Mouse (Mus musculus): ENCODE results near the gene Gga2. TPM values are rescaled to one million over a fixed set of nuclear protein-coding genes. Genes with fewer than 3 reads are reported as not detected.
A peak's percentile ranks its signal among the peaks of the same experiment; 100 is the strongest.

Gene Gga2
- polyA plus RNA-seq, 1 experiment from 2014 or later: 33.2 TPM

DNA sequence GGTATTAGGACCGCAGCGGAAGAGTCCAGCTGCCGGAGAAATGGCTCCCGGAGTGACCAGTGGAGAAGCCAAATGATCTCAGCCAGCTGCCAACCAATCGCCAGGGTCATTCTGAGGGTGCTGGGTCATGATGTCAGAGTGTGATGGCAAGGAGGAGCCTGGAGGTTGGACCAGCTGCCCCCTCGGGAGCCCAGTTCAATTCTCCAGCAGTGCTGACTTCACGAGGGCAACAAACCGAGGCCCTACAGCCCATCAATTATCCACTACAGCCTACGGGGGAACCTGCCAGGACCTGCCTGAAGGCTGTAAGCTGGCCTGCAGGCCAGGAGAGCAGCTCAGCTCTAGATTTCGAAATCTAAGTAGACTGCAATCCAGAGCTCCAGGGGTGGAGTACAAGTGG lies 5.3 kb downstream of the Gga2 start:
- ATAC-seq (ENCODE audit: low FRiP score) (no peak), DNase-seq (ENCODE audit: low spot score) (no peak)
- WGBS: 54% methylated on average over 10 of the region's 10 CpGs
- Histone ChIP-seq H3K36me3 (replicated peaks; ENCODE audit: control insufficient read depth, insufficient read depth) (peaks cover 21% of the 10 kb centered on the region), H3K4me2 (replicated peaks) (peak overlapping the region; percentile 16), H3K4me3 (replicated peaks; ENCODE audit: low read length) (no peak overlapping the region), H3K27ac (no peak overlapping the region), H3K9ac (peak overlapping the region; percentile 4; the same call in 1 of the 2 replicates), H3K4me1 (replicated peaks; ENCODE audit: control insufficient read depth, insufficient read depth, low read length) (peaks cover 33% of the 10 kb centered on the region), H3K9me3 (ENCODE audit: control insufficient read depth, low read length) (no peaks in the 10 kb centered on the region), H3K27me3 (ENCODE audit: control insufficient read depth, insufficient read depth, low read length) (no peaks in the 10 kb centered on the region)

DNA sequence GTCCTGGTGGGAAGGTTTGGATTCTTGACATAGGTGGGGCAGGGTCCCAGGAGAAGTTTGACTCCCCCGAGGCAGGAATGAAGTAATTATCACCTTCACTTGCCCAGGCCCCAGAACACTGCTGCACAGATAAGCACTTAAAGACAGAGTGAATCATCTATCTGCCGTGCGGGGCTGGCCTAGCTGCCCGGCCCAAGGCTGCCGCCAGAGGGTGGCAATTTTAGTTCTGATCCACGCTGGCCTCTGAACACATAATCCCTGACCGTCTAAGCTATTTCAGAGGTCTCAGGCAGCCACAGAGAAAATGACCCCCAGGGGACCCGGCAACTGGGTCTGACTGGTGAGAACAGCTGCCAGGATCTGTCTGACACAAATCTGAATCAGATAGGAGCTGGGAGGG lies 5.9 kb downstream of the Gga2 start:
- H3K4me1 ChIP-seq (replicated peaks; ENCODE audit: control insufficient read depth, insufficient read depth, low read length): peaks cover 33% of the 10 kb centered on the region
- ATAC-seq (ENCODE audit: low FRiP score): no peak
- H3K4me3 ChIP-seq (replicated peaks; ENCODE audit: low read length): no peak overlapping the region
- no peak overlapping the region for H3K27ac ChIP-seq
- H3K9ac ChIP-seq: 0 out of 2 replicates have a peak overlapping the region, but pooled peaks have one; percentile 4
- H3K27me3 ChIP-seq (ENCODE audit: control insufficient read depth, insufficient read depth, low read length): no peaks in the 10 kb centered on the region
- WGBS: 57% methylated on average over 8 of the region's 8 CpGs
- peak overlapping the region; percentile 16; the same call in 1 of the 2 replicates for H3K4me2 ChIP-seq (replicated peaks)
- DNase-seq (ENCODE audit: low spot score): no peak
- peaks cover 27% of the 10 kb centered on the region for H3K36me3 ChIP-seq (replicated peaks; ENCODE audit: control insufficient read depth, insufficient read depth)
- no peaks in the 10 kb centered on the region for H3K9me3 ChIP-seq (ENCODE audit: control insufficient read depth, low read length)

DNA sequence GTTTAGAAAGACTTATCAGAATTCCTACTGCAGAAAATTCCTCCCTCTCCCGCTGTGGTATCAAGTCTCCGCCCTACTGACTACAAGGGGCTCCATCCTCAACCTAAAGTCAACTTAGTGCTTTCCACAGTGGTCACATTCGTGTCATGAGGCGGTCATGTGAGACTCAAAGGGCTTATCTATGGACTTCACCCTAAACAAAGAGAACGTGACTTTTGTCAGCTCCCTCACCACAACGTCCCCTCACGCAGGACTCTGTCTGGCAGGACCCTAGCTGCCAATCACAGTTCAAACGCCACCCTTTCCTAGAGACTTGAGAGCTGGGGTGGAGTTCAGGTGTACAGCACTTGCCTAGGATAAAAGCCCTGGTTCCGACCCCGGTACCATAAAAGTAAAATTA lies 8.1 kb downstream of the Gga2 start:
- no peak overlapping the region for H3K4me3 ChIP-seq (replicated peaks; ENCODE audit: low read length)
- no peak overlapping the region for H3K4me2 ChIP-seq (replicated peaks)
- peaks cover 16% of the 10 kb centered on the region for H3K4me1 ChIP-seq (replicated peaks; ENCODE audit: control insufficient read depth, insufficient read depth, low read length)
- H3K36me3 ChIP-seq (replicated peaks; ENCODE audit: control insufficient read depth, insufficient read depth): peaks cover 47% of the 10 kb centered on the region
- ATAC-seq (ENCODE audit: low FRiP score) (no peak), DNase-seq (ENCODE audit: low spot score) (no peak)
- H3K27me3 ChIP-seq (ENCODE audit: control insufficient read depth, insufficient read depth, low read length): no peaks in the 10 kb centered on the region
- no peak overlapping the region for H3K9ac ChIP-seq
- 90% methylated on average over 10 of the region's 10 CpGs for WGBS
- H3K9me3 ChIP-seq (ENCODE audit: control insufficient read depth, low read length): no peaks in the 10 kb centered on the region
- no peak overlapping the region for H3K27ac ChIP-seq

DNA sequence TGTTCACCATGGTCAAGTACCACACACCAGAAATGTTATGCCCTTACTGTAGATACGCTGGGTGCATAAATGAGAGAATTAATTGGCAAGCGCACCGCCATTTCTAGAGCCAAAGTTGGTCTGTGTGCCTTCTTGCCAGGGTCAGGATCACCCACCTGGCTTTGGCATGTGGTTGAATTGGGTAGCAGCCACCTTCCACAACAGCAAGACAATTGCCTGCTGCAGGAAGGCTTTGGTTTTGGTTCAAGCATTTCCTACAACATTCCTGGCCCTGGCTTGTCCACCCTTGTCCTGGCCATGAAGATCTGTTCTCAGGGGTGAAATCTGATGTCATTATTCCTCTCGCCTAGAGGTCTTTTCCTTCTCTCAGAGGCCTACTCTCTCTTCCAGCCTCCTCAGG lies 8.7 kb downstream of the Gga2 start:
- WGBS: 91% methylated on average over 4 of the region's 4 CpGs
- ATAC-seq (ENCODE audit: low FRiP score): no peak
- no peak for DNase-seq (ENCODE audit: low spot score)
- Histone ChIP-seq H3K4me3 (replicated peaks; ENCODE audit: low read length) (no peak overlapping the region), H3K4me2 (replicated peaks) (no peak overlapping the region), H3K4me1 (replicated peaks; ENCODE audit: control insufficient read depth, insufficient read depth, low read length) (peaks cover 15% of the 10 kb centered on the region), H3K9me3 (ENCODE audit: control insufficient read depth, low read length) (no peaks in the 10 kb centered on the region), H3K27ac (no peak overlapping the region), H3K9ac (no peak overlapping the region), H3K27me3 (ENCODE audit: control insufficient read depth, insufficient read depth, low read length) (no peaks in the 10 kb centered on the region), H3K36me3 (replicated peaks; ENCODE audit: control insufficient read depth, insufficient read depth) (peaks cover 51% of the 10 kb centered on the region)

DNA sequence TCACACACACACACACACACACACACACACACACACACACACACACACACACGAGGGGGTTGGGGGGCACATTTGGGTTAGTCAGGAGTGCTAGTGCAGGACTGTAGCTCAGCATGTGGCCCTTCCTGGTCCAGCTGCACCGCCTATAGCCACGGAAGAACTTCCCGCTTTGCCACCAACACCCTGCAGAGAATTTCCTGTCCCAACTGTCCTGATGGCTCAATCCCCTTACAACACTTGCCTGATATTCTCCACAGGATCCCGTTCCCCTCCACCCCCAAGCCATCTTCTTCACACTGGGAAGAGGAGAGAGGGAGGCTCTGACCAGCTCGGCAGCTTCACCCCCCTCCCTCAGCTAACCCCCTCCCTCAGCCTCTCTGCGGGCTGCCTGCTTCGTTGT lies 20.6 kb downstream of the Gga2 start:
- Histone ChIP-seq H3K4me3 (replicated peaks; ENCODE audit: low read length) (no peak overlapping the region), H3K4me2 (replicated peaks) (no peak overlapping the region), H3K9ac (no peak overlapping the region), H3K36me3 (replicated peaks; ENCODE audit: control insufficient read depth, insufficient read depth) (peaks cover 92% of the 10 kb centered on the region), H3K9me3 (ENCODE audit: control insufficient read depth, low read length) (no peaks in the 10 kb centered on the region), H3K27ac (no peak overlapping the region), H3K4me1 (replicated peaks; ENCODE audit: control insufficient read depth, insufficient read depth, low read length) (no peaks in the 10 kb centered on the region), H3K27me3 (ENCODE audit: control insufficient read depth, insufficient read depth, low read length) (no peaks in the 10 kb centered on the region)
- ATAC-seq (ENCODE audit: low FRiP score): no peak
- DNase-seq (ENCODE audit: low spot score): no peak
- WGBS: 77% methylated on average over 8 of the region's 8 CpGs

DNA sequence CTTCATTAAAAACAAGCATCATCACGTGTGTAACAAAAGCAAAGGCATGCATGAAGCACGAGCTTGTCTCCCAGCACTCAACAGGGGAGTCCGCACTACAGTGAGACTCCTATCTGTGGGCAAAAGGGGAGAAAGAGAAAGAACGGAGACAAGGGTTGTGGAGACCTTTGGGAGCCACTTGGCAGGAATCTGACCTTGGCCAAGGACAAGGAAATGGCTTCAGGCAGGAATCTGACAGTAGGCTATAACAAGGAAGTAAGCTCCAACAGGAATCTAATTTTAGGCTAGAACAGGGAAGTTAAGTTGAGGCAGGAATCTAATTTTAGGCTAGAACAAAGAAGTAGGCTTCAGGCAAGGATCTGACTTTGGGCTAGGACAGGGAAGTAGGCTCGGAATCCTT lies 25.1 kb downstream of the Gga2 start:
- DNase-seq (ENCODE audit: low spot score) (no peak), ATAC-seq (ENCODE audit: low FRiP score) (no peak)
- 88% methylated on average over 5 of the region's 5 CpGs for WGBS
- no peaks in the 10 kb centered on the region for H3K4me1 ChIP-seq (replicated peaks; ENCODE audit: control insufficient read depth, insufficient read depth, low read length)
- no peak overlapping the region for H3K4me3 ChIP-seq (replicated peaks; ENCODE audit: low read length)
- H3K9ac ChIP-seq: no peak overlapping the region
- H3K36me3 ChIP-seq (replicated peaks; ENCODE audit: control insufficient read depth, insufficient read depth): peaks cover 94% of the 10 kb centered on the region
- no peak overlapping the region for H3K4me2 ChIP-seq (replicated peaks)
- H3K27me3 ChIP-seq (ENCODE audit: control insufficient read depth, insufficient read depth, low read length): no peaks in the 10 kb centered on the region
- no peaks in the 10 kb centered on the region for H3K9me3 ChIP-seq (ENCODE audit: control insufficient read depth, low read length)
- H3K27ac ChIP-seq: no peak overlapping the region

DNA sequence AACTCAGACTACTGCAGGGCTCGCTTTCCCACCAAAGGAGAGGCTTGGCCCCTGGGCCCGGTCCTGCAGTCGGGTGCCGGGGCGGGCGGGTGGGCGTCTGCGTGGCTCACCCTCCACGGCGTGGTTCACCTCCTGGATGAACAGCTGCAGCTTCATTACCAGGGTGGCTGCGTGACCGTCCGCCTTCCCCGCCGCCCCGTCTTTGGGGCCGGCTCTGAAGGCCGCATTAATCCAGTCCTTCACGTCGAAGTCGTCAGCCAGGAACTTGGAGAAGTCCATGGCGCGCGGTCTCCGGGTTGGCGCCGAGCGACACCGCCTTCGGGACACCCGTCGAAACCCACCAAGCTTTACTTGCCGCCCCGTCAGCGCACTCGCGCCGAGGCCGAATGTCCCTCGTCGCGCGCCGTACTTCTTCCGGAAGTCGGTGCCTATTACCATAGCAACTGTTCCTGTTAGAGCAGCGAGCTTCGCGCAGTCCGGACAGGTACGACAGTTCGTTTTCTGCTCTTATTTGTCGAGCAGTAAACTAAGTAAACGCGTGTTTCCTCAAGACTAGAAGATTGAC lies 39.6 kb downstream of the Gga2 start, which contains the start of gene Cog7:
Gene Cog7 (minus strand): TSS at position 405 of the 565 bp plus-strand sequence.
- no peaks in the 10 kb centered on the region for H3K27me3 ChIP-seq (ENCODE audit: control insufficient read depth, insufficient read depth, low read length)
- H3K9ac ChIP-seq: peak within 1 kb of the TSS; percentile 42
- peak within 1 kb of the TSS; percentile 75 for H3K4me2 ChIP-seq (replicated peaks)
- H3K27ac ChIP-seq: no peak within 1 kb of the TSS
- peak within 1 kb of the TSS; percentile 64 for H3K4me3 ChIP-seq (replicated peaks; ENCODE audit: low read length)
- H3K9me3 ChIP-seq (ENCODE audit: control insufficient read depth, low read length): no peaks in the 10 kb centered on the region
- H3K4me1 ChIP-seq (replicated peaks; ENCODE audit: control insufficient read depth, insufficient read depth, low read length): peaks cover 4% of the 10 kb centered on the region; the same call in 1 of the 2 replicates
- DNase-seq (ENCODE audit: low spot score) (peak; percentile 97), ATAC-seq (ENCODE audit: low FRiP score) (peak; percentile 89)
- peaks cover 15% of the 10 kb centered on the region; the same call in 1 of the 2 replicates for H3K36me3 ChIP-seq (replicated peaks; ENCODE audit: control insufficient read depth, insufficient read depth)
- under 1% methylated on average over 55 of the region's 55 CpGs for WGBS

DNA sequence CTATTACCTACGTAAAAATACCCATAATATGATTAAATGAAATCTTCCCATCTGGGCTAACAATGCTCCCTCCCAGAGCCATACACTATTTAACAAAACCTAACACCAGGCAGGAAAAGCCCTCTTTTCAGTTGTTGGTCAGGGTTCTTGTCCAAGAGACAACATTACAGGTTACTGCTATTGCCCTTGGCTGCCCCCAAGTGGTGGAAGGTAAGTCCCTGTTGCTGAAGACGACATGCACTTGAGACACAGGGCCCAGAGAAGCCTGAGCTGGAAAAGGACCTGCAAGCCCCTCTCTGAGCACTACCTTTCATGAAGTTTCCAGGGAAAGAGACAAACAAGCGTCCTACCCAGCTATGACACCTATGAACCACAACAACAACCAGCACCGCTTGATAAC lies 46.0 kb downstream of the Gga2 start:
- no peak overlapping the region for H3K27ac ChIP-seq
- no peaks in the 10 kb centered on the region for H3K9me3 ChIP-seq (ENCODE audit: control insufficient read depth, low read length)
- peaks cover 28% of the 10 kb centered on the region for H3K36me3 ChIP-seq (replicated peaks; ENCODE audit: control insufficient read depth, insufficient read depth)
- H3K4me3 ChIP-seq (replicated peaks; ENCODE audit: low read length): no peak overlapping the region
- DNase-seq (ENCODE audit: low spot score) (peak; percentile 67), ATAC-seq (ENCODE audit: low FRiP score) (no peak)
- no peaks in the 10 kb centered on the region for H3K4me1 ChIP-seq (replicated peaks; ENCODE audit: control insufficient read depth, insufficient read depth, low read length)
- H3K9ac ChIP-seq: no peak overlapping the region
- no peak overlapping the region for H3K4me2 ChIP-seq (replicated peaks)
- 51% methylated on average over 4 of the region's 4 CpGs for WGBS
- H3K27me3 ChIP-seq (ENCODE audit: control insufficient read depth, insufficient read depth, low read length): no peaks in the 10 kb centered on the region

DNA sequence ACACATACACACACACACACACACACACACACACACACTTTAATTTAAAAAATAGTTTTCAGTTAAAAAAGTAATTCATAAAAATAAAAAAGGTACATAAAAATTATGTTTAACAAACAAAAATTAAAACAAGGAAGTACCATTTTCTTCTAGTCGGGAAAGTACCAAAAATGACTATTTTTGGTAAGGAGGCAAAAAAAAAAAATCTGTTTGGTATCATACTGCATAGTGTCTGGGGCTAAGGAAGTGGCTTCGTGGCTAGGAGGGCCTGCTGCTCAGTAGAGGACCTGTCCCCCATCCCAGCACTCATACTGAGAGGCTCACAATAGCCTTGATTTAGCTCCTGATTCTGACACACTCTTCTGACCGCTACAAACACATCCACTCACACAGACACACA lies 49.3 kb downstream of the Gga2 start:
- 88% methylated on average over 3 of the region's 3 CpGs for WGBS
- H3K27me3 ChIP-seq (ENCODE audit: control insufficient read depth, insufficient read depth, low read length): no peaks in the 10 kb centered on the region
- ATAC-seq (ENCODE audit: low FRiP score) (no peak), DNase-seq (ENCODE audit: low spot score) (no peak)
- no peaks in the 10 kb centered on the region for H3K9me3 ChIP-seq (ENCODE audit: control insufficient read depth, low read length)
- H3K36me3 ChIP-seq (replicated peaks; ENCODE audit: control insufficient read depth, insufficient read depth): peaks cover 29% of the 10 kb centered on the region
- H3K4me2 ChIP-seq (replicated peaks): no peak overlapping the region
- no peaks in the 10 kb centered on the region for H3K4me1 ChIP-seq (replicated peaks; ENCODE audit: control insufficient read depth, insufficient read depth, low read length)
- no peak overlapping the region for H3K9ac ChIP-seq
- H3K4me3 ChIP-seq (replicated peaks; ENCODE audit: low read length): no peak overlapping the region
- no peak overlapping the region for H3K27ac ChIP-seq

DNA sequence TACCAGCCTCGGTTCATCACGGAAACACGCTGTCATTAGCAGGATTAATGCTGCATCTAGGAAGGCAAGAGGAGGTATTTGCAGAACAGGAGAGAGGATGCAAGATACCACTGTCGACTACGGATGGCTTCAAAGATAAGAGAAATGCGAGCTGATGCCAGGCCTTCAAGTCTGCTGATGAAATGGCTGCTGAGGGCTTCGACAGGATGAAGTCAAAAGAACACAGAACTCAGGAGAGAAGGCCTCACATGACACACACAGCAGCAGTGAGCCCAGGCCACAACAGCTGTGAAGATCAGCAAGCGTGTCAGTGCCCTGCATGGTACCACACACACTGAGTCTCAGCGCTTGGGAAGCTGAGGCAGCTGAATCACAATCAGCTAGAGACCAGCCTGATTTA lies 50.8 kb downstream of the Gga2 start:
- no peak overlapping the region for H3K4me3 ChIP-seq (replicated peaks; ENCODE audit: low read length)
- WGBS: 94% methylated on average over 9 of the region's 9 CpGs
- H3K27ac ChIP-seq: no peak overlapping the region
- H3K9ac ChIP-seq: no peak overlapping the region
- ATAC-seq (ENCODE audit: low FRiP score) (no peak), DNase-seq (ENCODE audit: low spot score) (no peak)
- H3K36me3 ChIP-seq (replicated peaks; ENCODE audit: control insufficient read depth, insufficient read depth): peaks cover 27% of the 10 kb centered on the region
- H3K27me3 ChIP-seq (ENCODE audit: control insufficient read depth, insufficient read depth, low read length): no peaks in the 10 kb centered on the region
- no peaks in the 10 kb centered on the region for H3K4me1 ChIP-seq (replicated peaks; ENCODE audit: control insufficient read depth, insufficient read depth, low read length)
- H3K9me3 ChIP-seq (ENCODE audit: control insufficient read depth, low read length): no peaks in the 10 kb centered on the region
- no peak overlapping the region for H3K4me2 ChIP-seq (replicated peaks)
